Mouse (Mus musculus): ENCODE data around the gene Olfr478. TPM values are rescaled to one million over a fixed set of nuclear protein-coding genes. Genes with fewer than 3 reads are reported as not detected.

Olfr478 gene
- not detected in 2 replicates for polyA plus RNA-seq (2012; rRNA removed)

GRCm38 (mm10) chr7:108033889-108034288 is at the start of gene Olfr478:
TSS of gene Olfr478 (minus strand) at chr7:108033989.

GRCm38 (mm10) chr7:108079555-108079954 is 45.8 kb upstream of the Olfr478 start, which contains the start of gene Olfr481:
TSS of gene Olfr481 (plus strand) at chr7:108079855.

GRCm38 (mm10) chr7:108067246-108067645 is 33.5 kb upstream of the Olfr478 start, which contains the start of gene Olfr480:
TSS of gene Olfr480 (minus strand) at chr7:108067346.

GRCm38 (mm10) chr7:108050393-108050792 is 16.6 kb upstream of the Olfr478 start, which contains the start of gene Olfr479:
TSS of gene Olfr479 (plus strand) at chr7:108050693.

GRCm38 (mm10) chr7:107986393-107986792 is 47.4 kb downstream of the Olfr478 start, which contains the start of gene Olfr477:
TSS of gene Olfr477 (plus strand) at chr7:107986693.

Other genes with a start within 250 kb of the Olfr478 start
- gene Ovch2, start 232.8 kb downstream of the Olfr478 start, polyA plus RNA-seq (2012; rRNA removed), result 0.12 TPM in 1 of 2 replicates, not detected in the other
- gene Olfr467, start 221.7 kb downstream of the Olfr478 start, polyA plus RNA-seq (2012; rRNA removed), result not detected in 2 replicates
- gene Olfr469, start 208.4 kb downstream of the Olfr478 start, polyA plus RNA-seq (2012; rRNA removed), result not detected in 2 replicates
- gene Olfr470, start 186.5 kb downstream of the Olfr478 start, polyA plus RNA-seq (2012; rRNA removed), result not detected in 2 replicates
- gene Olfr472, start 136.1 kb downstream of the Olfr478 start, polyA plus RNA-seq (2012; rRNA removed), result not detected in 2 replicates
- not detected in 2 replicates for gene Olfr473, start 103.5 kb downstream of the Olfr478 start, polyA plus RNA-seq (2012; rRNA removed)
- not detected in 2 replicates for gene Olfr474, start 79.3 kb downstream of the Olfr478 start, polyA plus RNA-seq (2012; rRNA removed)
- not detected in 2 replicates for gene Olfr476, start 69.2 kb downstream of the Olfr478 start, polyA plus RNA-seq (2012; rRNA removed)
- gene Olfr477, start 47.3 kb downstream of the Olfr478 start, polyA plus RNA-seq (2012; rRNA removed), result not detected in 2 replicates
- not detected in 2 replicates for gene Olfr479, start 16.7 kb upstream of the Olfr478 start, polyA plus RNA-seq (2012; rRNA removed)
- gene Olfr480, start 33.4 kb upstream of the Olfr478 start, polyA plus RNA-seq (2012; rRNA removed), result not detected in 2 replicates
- gene Olfr481, start 45.9 kb upstream of the Olfr478 start, polyA plus RNA-seq (2012; rRNA removed), result not detected in 2 replicates
- gene Olfr482, start 63.6 kb upstream of the Olfr478 start, polyA plus RNA-seq (2012; rRNA removed), result not detected in 2 replicates
- gene Olfr483, start 66.9 kb upstream of the Olfr478 start, polyA plus RNA-seq (2012; rRNA removed), result not detected in 2 replicates
- not detected in 2 replicates for gene Olfr484, start 93.5 kb upstream of the Olfr478 start, polyA plus RNA-seq (2012; rRNA removed)
- gene Olfr485, start 125.9 kb upstream of the Olfr478 start, polyA plus RNA-seq (2012; rRNA removed), result not detected in 2 replicates
- gene Olfr486, start 138.8 kb upstream of the Olfr478 start, polyA plus RNA-seq (2012; rRNA removed), result not detected in 2 replicates
- not detected in 2 replicates for gene Olfr487, start 180.6 kb upstream of the Olfr478 start, polyA plus RNA-seq (2012; rRNA removed)
- not detected in 2 replicates for gene Olfr488, start 224.4 kb upstream of the Olfr478 start, polyA plus RNA-seq (2012; rRNA removed)